Mouse (Mus musculus): ENCODE data around the gene Vars2. TPM values are rescaled to one million over a fixed set of nuclear protein-coding genes. Genes with fewer than 3 reads are reported as not detected.

Vars2 gene
- total RNA-seq, 2 experiments from 2014 or later, result 12.8 to 16.8 TPM

DNA sequence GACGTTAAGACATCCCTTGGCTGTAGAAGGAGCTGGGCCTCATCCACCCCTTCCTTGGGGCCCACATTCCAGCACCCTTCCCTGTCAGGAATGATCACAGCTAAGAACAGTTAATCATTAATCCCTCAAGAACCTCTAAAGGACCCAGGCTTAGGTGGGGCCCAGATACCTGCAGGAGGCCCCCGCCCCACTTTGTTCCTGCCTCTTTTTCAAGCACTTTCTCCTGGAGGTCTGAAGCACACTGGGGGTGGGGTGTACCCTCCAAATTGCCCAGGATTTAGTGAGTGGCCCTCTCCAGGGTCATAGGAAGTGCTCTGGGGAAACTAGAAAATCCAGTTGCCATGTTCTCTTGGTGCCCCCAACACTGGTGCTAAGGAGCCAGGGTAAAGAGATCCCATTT is 18.0 kb downstream of the Vars2 start:
- H3K27ac ChIP-seq, result no peak overlapping the region
- no peak overlapping the region for H3K4me3 ChIP-seq
- no peak for DNase-seq
- intact Hi-C loops (cut with DNase I), result no loop called here
- TF ChIP-seq CTCF (IDR thresholded peaks at IDR 0.05), result no peak

DNA sequence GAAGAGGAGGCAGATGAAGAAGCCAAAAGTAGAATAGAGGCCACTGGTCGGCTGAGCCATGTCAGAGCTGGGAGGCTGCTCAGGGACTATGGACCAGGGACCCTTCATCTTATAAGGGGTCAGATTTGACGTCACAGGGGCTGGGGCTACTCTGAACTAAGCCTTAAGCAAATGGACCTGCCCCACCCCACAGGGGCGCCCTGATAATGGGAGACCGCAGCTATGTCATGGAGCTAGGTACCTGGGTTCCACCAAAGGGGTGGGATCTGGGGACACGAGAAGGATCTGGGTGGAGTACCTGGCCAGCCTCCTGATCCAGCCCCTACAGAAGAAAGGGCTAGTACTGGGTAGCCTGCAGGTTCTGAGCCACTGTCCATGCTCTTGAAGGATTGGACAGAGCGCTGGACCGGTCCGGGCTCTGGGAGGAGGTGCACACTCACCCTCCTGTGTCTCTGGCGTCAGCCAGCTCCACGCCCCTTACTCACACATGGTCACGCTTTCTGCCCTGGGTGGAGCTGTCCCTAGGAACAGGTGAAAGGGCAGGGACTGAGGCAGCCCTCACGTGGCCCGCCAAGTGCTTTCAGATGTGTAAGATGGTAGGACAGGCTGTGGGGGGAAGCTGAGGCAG is 23.7 kb downstream of the Vars2 start, which contains the start of gene Mucl3:
Gene Mucl3, minus strand, starts transcription at position 87 of the 628 bp plus-strand sequence.
- intact Hi-C loops (cut with DNase I), result no loop called here
- DNase-seq, result no peak
- Histone ChIP-seq H3K4me3 (no peak within 1 kb of the TSS), H3K27ac (no peak within 1 kb of the TSS)
- TF ChIP-seq CTCF (IDR thresholded peaks at IDR 0.05), result no peak

DNA sequence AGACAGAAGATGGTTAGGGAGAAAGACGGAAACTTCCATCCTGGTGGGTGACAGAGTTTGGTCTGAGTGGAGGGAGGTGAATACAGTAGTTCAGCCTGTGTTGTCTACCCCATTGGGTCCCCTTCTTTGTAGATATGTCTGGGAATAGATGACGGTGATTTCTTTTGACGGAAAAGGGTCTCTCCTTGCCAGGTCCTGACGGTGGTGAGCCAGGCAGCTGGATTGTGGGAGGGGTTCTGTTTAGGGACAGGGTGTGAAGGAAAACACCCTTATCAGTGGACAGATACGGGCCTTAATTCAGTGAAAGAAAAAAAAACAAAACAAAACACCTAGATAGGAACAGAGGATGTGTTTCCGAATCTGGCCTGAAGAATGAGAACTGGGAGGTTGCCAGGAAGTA is 28.0 kb downstream of the Vars2 start:
- Histone ChIP-seq H3K27ac (no peak overlapping the region), H3K4me3 (no peak overlapping the region)
- no peak for TF ChIP-seq CTCF (IDR thresholded peaks at IDR 0.05)
- intact Hi-C loops (cut with DNase I), result no loop called here
- no peak for DNase-seq

DNA sequence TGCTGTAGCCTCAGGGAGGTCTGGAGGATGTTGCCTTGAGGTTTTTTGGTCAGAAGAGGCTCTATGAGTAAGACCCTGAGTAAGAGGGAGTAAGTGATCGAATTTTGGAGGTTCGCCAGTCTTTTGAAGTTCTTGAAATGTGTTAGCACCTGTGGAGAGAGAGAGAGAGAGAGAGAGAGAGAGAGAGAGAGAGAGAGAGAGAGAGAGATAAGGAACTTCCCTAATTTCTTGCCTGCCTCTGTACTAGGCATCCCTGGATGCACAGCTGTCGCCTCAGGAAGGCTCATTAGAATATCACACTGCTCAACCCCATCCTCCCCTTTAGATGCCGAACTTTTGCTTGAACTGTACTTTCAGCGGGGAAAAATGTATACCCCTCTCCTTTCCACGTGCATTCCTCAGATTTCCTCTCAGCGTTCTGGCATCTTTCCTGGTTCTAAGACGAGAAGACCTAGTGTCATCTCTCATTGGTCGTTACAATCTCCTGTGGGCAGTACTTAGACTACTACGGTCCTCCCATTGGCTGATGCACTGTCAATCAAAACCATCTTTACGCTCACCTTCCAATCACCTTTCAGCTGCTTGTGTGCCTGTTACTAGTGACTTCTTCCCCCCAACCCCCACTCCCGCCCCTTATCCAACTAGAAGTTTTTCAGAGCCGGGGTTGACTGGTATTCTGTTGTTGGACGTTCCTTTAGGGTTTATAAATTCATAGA is 28.8 kb downstream of the Vars2 start:
- DNase-seq, result peak; percentile 58
- TF ChIP-seq CTCF (IDR thresholded peaks at IDR 0.05), result no peak
- no peak overlapping the region for H3K27ac ChIP-seq
- no peak overlapping the region for H3K4me3 ChIP-seq
- intact Hi-C loops (cut with DNase I), result no loop called here

DNA sequence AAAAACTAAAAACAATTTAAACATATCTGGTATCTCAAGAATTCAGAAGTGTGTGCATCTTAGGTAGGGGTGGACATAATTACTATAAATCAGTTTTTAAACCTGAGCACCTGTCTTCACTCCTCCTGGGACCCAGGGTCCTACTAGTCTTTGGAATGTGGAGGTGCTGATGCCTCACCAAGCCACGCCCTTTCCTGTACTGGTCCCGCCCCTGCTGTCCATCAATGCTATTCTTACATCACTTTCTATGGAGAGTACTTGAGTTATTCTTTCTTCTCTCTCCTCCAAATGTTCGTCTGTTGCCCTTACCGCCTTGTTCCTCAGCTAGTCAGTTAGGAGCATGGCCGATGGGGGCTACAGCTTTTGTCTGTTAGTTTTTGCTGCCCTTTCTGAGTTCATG is 31.0 kb downstream of the Vars2 start:
- Histone ChIP-seq H3K4me3 (no peak overlapping the region), H3K27ac (no peak overlapping the region)
- intact Hi-C loops (cut with DNase I), result no loop called here
- no peak for DNase-seq
- no peak for TF ChIP-seq CTCF (IDR thresholded peaks at IDR 0.05)

DNA sequence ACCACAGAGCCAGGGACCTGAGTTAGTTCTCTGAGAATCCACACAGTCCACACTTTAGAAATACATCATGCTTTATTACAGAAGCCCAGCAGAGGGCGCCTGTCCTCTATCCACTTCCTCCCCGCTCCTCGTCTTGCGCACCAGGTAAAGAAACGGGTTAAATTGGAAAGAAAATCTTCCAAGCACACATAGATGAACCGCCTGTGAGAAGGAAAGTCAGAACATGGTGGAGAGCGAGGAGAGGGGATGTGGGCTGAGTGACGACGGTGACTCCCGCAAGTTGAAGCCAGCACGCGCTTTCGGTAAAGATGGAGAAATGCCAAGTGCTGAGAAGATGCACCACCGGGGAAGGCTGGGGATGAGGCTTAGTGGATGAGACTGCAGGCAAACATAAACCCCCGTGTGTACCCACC is 31.7 kb downstream of the Vars2 start:
- TF ChIP-seq CTCF (IDR thresholded peaks at IDR 0.05), result peak; percentile 92
- Histone ChIP-seq H3K27ac (0 out of 2 replicates have a peak overlapping the region, but pooled peaks have one; percentile 21), H3K4me3 (peak overlapping the region; percentile 77)
- intact Hi-C loops (cut with DNase I), result loop anchor here (2.0 kb wide), 1 partner anchor 101 kb away; no protein-coding TSS in a partner anchor
- DNase-seq, result peak; percentile 66

DNA sequence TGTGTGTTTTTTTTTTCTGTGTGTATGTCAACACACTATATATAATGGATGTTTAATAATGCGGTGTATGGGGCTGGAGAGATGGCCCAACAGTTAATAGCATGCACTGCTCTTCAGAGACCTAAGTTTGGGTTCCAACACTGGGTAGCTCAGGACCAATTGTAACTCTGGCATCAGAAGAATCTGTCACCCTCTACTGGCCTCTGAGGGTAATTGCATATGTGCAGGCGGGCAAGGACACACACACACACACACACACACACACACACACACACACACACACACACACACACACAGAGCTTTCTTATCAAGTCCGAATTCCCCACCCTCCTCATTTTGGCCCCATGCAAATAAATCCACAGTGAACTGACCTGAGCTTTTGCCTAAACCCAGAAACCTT is 32.2 kb downstream of the Vars2 start:
- TF ChIP-seq CTCF (IDR thresholded peaks at IDR 0.05), result no peak
- intact Hi-C loops (cut with DNase I), result loop anchor here (2.0 kb wide), 1 partner anchor 102 kb away; no protein-coding TSS in a partner anchor
- no peak for DNase-seq
- Histone ChIP-seq H3K4me3 (no peak overlapping the region), H3K27ac (no peak overlapping the region)

DNA sequence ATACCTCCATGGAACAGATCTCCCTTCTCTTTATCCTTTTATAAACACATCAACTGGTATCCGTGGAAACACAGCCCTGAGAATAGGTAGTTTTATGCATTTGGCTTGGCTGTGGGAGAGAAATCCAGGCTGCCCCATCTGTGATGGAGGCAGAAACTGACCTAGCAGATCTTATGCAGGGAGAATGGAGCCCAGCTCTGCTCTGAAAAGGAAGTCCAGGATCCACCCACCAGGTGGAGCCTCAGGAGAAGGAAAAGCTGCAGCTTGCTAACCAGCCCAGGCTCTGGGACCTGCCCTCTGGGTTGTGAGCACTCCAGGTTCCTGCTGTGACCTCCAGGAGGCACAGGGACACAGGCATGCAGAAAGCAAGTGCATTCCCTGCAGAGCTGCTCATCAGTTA is 33.4 kb downstream of the Vars2 start:
- peak; percentile 27 for DNase-seq
- TF ChIP-seq CTCF (IDR thresholded peaks at IDR 0.05), result peak; percentile 16; the same call in 1 of the 2 replicates
- no peak overlapping the region for H3K4me3 ChIP-seq
- intact Hi-C loops (cut with DNase I), result loop anchor here (2.0 kb wide), 1 partner anchor 103 kb away; no protein-coding TSS in a partner anchor
- no peak overlapping the region for H3K27ac ChIP-seq

DNA sequence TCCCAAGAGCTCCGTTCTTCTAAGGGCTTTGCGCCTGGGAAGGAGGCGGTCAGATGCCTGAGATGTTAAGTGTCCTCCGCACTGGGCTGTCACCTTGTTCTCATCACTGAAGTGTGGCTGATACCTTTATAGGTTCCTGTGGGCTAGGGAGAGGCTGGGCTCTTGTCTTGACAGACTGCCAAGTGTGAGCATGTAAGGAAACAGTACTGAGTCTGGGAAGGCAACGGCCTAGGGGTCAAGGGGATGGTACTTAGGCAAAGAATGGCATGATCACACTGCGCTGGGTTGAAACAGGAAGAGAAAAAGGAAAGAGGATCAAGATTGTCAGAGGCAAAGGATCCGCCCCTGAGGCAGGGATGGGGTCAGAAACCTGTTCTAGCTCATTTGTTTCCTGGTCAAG is 40.9 kb downstream of the Vars2 start, which contains the start of gene Gm9573:
Gene Gm9573, minus strand, starts transcription at position 101 of the 400 bp plus-strand sequence.
- intact Hi-C loops (cut with DNase I), result no loop called here
- TF ChIP-seq CTCF (IDR thresholded peaks at IDR 0.05), result no peak
- no peak within 1 kb of the TSS for H3K27ac ChIP-seq
- DNase-seq, result no peak
- no peak within 1 kb of the TSS for H3K4me3 ChIP-seq

DNA sequence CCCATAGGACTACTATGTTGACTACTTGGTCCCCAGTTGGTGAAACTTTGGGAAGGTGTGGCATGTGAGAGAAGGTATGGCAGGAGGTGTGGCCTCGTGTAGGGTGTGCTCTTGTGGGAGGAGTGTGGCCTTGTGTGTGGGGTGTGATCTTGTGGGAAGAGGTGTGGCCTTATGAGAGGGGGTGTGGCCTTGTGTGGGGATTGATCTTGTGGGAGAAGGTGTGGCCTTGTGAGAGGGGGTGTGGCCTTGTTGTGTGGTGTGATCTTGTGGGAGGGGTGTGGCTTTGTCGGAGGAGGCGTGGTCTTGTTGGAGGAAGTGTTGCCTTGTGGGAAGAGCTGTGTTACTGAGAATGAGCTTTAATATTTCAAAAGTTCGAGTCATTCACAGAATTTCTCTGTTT is 50.3 kb downstream of the Vars2 start:
- H3K4me3 ChIP-seq, result no peak overlapping the region
- H3K27ac ChIP-seq, result no peak overlapping the region
- DNase-seq, result no peak
- intact Hi-C loops (cut with DNase I), result no loop called here
- no peak for TF ChIP-seq CTCF (IDR thresholded peaks at IDR 0.05)

Other genes starting within 250 kb of the Vars2 start
- under 1 TPM in 1 of 2 experiments, not detected in 1; 0.18 TPM for gene H2-Q6, start 242.7 kb downstream of the Vars2 start, total RNA-seq (2021)
- under 1 TPM; 0.61 to 0.82 TPM for gene H2-Q7, start 228.4 kb downstream of the Vars2 start, total RNA-seq (2021)
- under 1 TPM; 0.05 to 0.33 TPM for gene H2-Q10, start 197.5 kb downstream of the Vars2 start, total RNA-seq (2021)
- not detected for gene Pou5f1, start 161.6 kb downstream of the Vars2 start, total RNA-seq (2021)
- 1 to 10 TPM in 1 of 2 experiments, under 1 TPM in 1; 0.73 to 1.0 TPM for gene Tcf19, start 150.8 kb downstream of the Vars2 start, total RNA-seq (2021)
- 1 to 10 TPM; 1.7 TPM for gene Cchcr1, start 150.5 kb downstream of the Vars2 start, total RNA-seq (2021)
- gene Psors1c2, start 134.4 kb downstream of the Vars2 start, total RNA-seq (2021), result not detected
- not detected for gene Cdsn, start 115.5 kb downstream of the Vars2 start, total RNA-seq (2021)
- not detected for gene 2300002M23Rik, start 100.1 kb downstream of the Vars2 start, total RNA-seq (2021)
- gene Sfta2, start 66.0 kb downstream of the Vars2 start, total RNA-seq (2021), result not detected
- gene Gm9573, start 41.0 kb downstream of the Vars2 start, total RNA-seq (2021), result not detected
- gene Mucl3, start 23.9 kb downstream of the Vars2 start, total RNA-seq (2021), result not detected
- gene Gtf2h4, start 6.1 kb upstream of the Vars2 start, total RNA-seq (2021), result 10 to 100 TPM; 18.1 to 24.2 TPM
- 10 to 100 TPM; 13.4 to 15.9 TPM for gene Ddr1, start 37.0 kb upstream of the Vars2 start, total RNA-seq (2021)
- gene Ier3, start 154.1 kb upstream of the Vars2 start, total RNA-seq (2021), result 1 to 10 TPM; 4.4 to 8.6 TPM
- 10 to 100 TPM; 45.4 to 50.9 TPM for gene Flot1, start 155.6 kb upstream of the Vars2 start, total RNA-seq (2021)
- 10 to 100 TPM; 29.7 to 40.0 TPM for gene Tubb5, start 170.7 kb upstream of the Vars2 start, total RNA-seq (2021)
- gene Mdc1, start 173.9 kb upstream of the Vars2 start, total RNA-seq (2021), result 1 to 10 TPM; 3.6 to 4.4 TPM
- gene Nrm, start 193.7 kb upstream of the Vars2 start, total RNA-seq (2021), result under 1 TPM; 0.82 to 0.86 TPM
- 1 to 10 TPM; 3.9 to 7.9 TPM for gene Ppp1r18, start 198.0 kb upstream of the Vars2 start, total RNA-seq (2021)
- 10 to 100 TPM; 13.2 to 16.2 TPM for gene Dhx16, start 212.2 kb upstream of the Vars2 start, total RNA-seq (2021)
- gene 2310061I04Rik, start 229.8 kb upstream of the Vars2 start, total RNA-seq (2021), result 10 to 100 TPM; 73.0 to 78.4 TPM
- 1 to 10 TPM; 2.8 to 4.2 TPM for gene Atat1, start 242.5 kb upstream of the Vars2 start, total RNA-seq (2021)
- 10 to 100 TPM; 58.6 to 65.4 TPM for gene Mrps18b, start 248.8 kb upstream of the Vars2 start, total RNA-seq (2021)
- 10 to 100 TPM; 15.6 to 34.8 TPM for gene Ppp1r10, start 248.8 kb upstream of the Vars2 start, total RNA-seq (2021)

Measured in gastrocnemius, adult 2 months (tissue).